10 mouse cellular contexts compared by ENCODE assay signal in genomic region chr5:34182486-34182885, GRCm38 (mm10). TPM values are rescaled to one million over a fixed set of nuclear protein-coding genes. Genes with fewer than 3 reads are reported as not detected.
DNase-seq lines count a peak whose midpoint lies in the region; ATAC-seq lines count a peak whose summit lies in the region.
"Had no signal": no experiment of that assay in that cellular context is flagged by ENCODE, and none has a peak within 500 bp of the region (broad histone marks: within the 10 kb centered on the region; RNA-seq: fewer than 3 reads in every experiment).

No protein-coding gene starts in this region.

- H3K4me1 ChIP-seq in neural tube, embryonic 12.5 days: peaks cover 29% of the 10 kb centered on the region
- H3K4me1 ChIP-seq in neural tube, embryonic 15.5 days: peaks cover 49% of the 10 kb centered on the region
- peaks cover 52% of the 10 kb centered on the region for H3K4me1 ChIP-seq in heart, embryonic 13.5 days

- H3K27ac ChIP-seq in neural tube, embryonic 12.5 days: no peak overlapping the region
- no peak overlapping the region for H3K27ac ChIP-seq in neural tube, embryonic 15.5 days (replicated peaks)
- H3K27ac ChIP-seq in heart, embryonic 13.5 days (replicated peaks): no peak overlapping the region
- H3K27ac ChIP-seq: forebrain, embryonic 13.5 days; limb, embryonic 12.5 days had no signal

- H3K4me3 ChIP-seq in neural tube, embryonic 12.5 days: no peak overlapping the region
- H3K4me3 ChIP-seq in neural tube, embryonic 15.5 days (replicated peaks): no peak overlapping the region
- no peak overlapping the region for H3K4me3 ChIP-seq in heart, embryonic 13.5 days
- H3K4me3 ChIP-seq: forebrain, embryonic 13.5 days; limb, embryonic 12.5 days had no signal

- 87% methylated on average over 3 of the region's 3 CpGs for WGBS in neural tube, embryonic 12.5 days
- 79% methylated on average over 3 of the region's 3 CpGs for WGBS in neural tube, embryonic 15.5 days
- 69% methylated on average over 3 of the region's 3 CpGs for WGBS in heart, embryonic 13.5 days

- H3K9ac ChIP-seq in neural tube, embryonic 12.5 days: 0 out of 2 replicates have a peak overlapping the region, but pooled peaks have one; percentile 8
- no peak overlapping the region for H3K9ac ChIP-seq in neural tube, embryonic 15.5 days (replicated peaks)
- no peak overlapping the region; the same call in 1 of the 2 replicates for H3K9ac ChIP-seq in heart, embryonic 13.5 days
- H3K9ac ChIP-seq: forebrain, embryonic 13.5 days; limb, embryonic 12.5 days had no signal

- peak; percentile 2 to 4 for DNase-seq in frontal cortex, postnatal 25 days (ENCODE audit: low spot score in 2 of 2)
- DNase-seq in lung, postnatal 14 days: peak; percentile 62
- no peak for DNase-seq in retina, postnatal 1 day
- no peak for DNase-seq in urinary bladder, postnatal 25 days (ENCODE audit: low spot score)

- ATAC-seq in frontal cortex, adult (ENCODE audit: low TSS enrichment): no peak
- ATAC-seq in neural tube, embryonic 12.5 days (ENCODE audit: low FRiP score, low read depth): no peak
- ATAC-seq in neural tube, embryonic 15.5 days (ENCODE audit: low FRiP score): no peak
- ATAC-seq in heart, embryonic 13.5 days (ENCODE audit: extremely low read depth, insufficient number of reproducible peaks, low FRiP score, low TSS enrichment): no peak
- ATAC-seq: forebrain, embryonic 13.5 days had no signal

- no peaks in the 10 kb centered on the region for H3K9me3 ChIP-seq in neural tube, embryonic 12.5 days
- H3K9me3 ChIP-seq in neural tube, embryonic 15.5 days (replicated peaks): no peaks in the 10 kb centered on the region
- H3K9me3 ChIP-seq in heart, embryonic 13.5 days: no peaks in the 10 kb centered on the region
- H3K9me3 ChIP-seq: forebrain, embryonic 13.5 days; limb, embryonic 12.5 days had no signal

- H3K36me3 ChIP-seq in neural tube, embryonic 12.5 days: peaks cover 36% of the 10 kb centered on the region
- H3K36me3 ChIP-seq in neural tube, embryonic 15.5 days: peaks cover 50% of the 10 kb centered on the region
- peaks cover 50% of the 10 kb centered on the region for H3K36me3 ChIP-seq in heart, embryonic 13.5 days

- H3K4me2 ChIP-seq in neural tube, embryonic 12.5 days (replicated peaks): no peak overlapping the region
- no peak overlapping the region for H3K4me2 ChIP-seq in neural tube, embryonic 15.5 days
- H3K4me2 ChIP-seq in heart, embryonic 13.5 days: 0 out of 2 replicates have a peak overlapping the region, but pooled peaks have one; percentile 33
- H3K4me2 ChIP-seq: forebrain, embryonic 13.5 days; limb, embryonic 12.5 days had no signal

- no peaks in the 10 kb centered on the region for H3K27me3 ChIP-seq in neural tube, embryonic 12.5 days (replicated peaks)
- no peaks in the 10 kb centered on the region for H3K27me3 ChIP-seq in neural tube, embryonic 15.5 days (replicated peaks)
- no peaks in the 10 kb centered on the region for H3K27me3 ChIP-seq in heart, embryonic 13.5 days (replicated peaks)
- H3K27me3 ChIP-seq: forebrain, embryonic 13.5 days; limb, embryonic 12.5 days had no signal

RNA-seq across cellular contexts. Expression of gene Mxd4, which starts 5.0 kb away (rescaled TPM):
- polyA plus RNA-seq in neural tube, embryonic 12.5 days (2016; fragmentation: Nextera tagmentation; extraction: Ambion mirVana): 29.2 and 35.6 TPM in 2 replicates
- 25.7 and 29.7 TPM in 2 replicates for polyA plus RNA-seq in neural tube, embryonic 15.5 days (2015; fragmentation: Nextera tagmentation; extraction: Ambion mirVana)
- 23.1 and 23.6 TPM in 2 replicates for polyA plus RNA-seq in heart, embryonic 13.5 days (2015; fragmentation: Nextera tagmentation; extraction: Ambion mirVana)

RNA-seq across cellular contexts. Expression of gene Haus3, which starts 13.2 kb away (rescaled TPM):
- 28.7 and 31.6 TPM in 2 replicates for polyA plus RNA-seq in neural tube, embryonic 12.5 days (2016; fragmentation: Nextera tagmentation; extraction: Ambion mirVana)
- polyA plus RNA-seq in neural tube, embryonic 15.5 days (2015; fragmentation: Nextera tagmentation; extraction: Ambion mirVana): 13.1 and 19.2 TPM in 2 replicates
- 20.8 and 25.4 TPM in 2 replicates for polyA plus RNA-seq in heart, embryonic 13.5 days (2015; fragmentation: Nextera tagmentation; extraction: Ambion mirVana)

RNA-seq across cellular contexts. Expression of gene Poln, which starts 13.2 kb away (rescaled TPM):
- 0.31 and 0.61 TPM in 2 replicates for polyA plus RNA-seq in neural tube, embryonic 12.5 days (2016; fragmentation: Nextera tagmentation; extraction: Ambion mirVana)
- 0.31 and 0.52 TPM in 2 replicates for polyA plus RNA-seq in neural tube, embryonic 15.5 days (2015; fragmentation: Nextera tagmentation; extraction: Ambion mirVana)
- polyA plus RNA-seq in heart, embryonic 13.5 days (2015; fragmentation: Nextera tagmentation; extraction: Ambion mirVana): 0.24 and 0.47 TPM in 2 replicates

Comparison
In these comparisons a context has a peak if more than half of its experiments do, and no peak if none do; other contexts are left out.
1. DNase-seq: peak in frontal cortex, postnatal 25 days (2 of 2) and lung, postnatal 14 days (single experiment); none in retina, postnatal 1 day (single experiment) and urinary bladder, postnatal 25 days (single experiment).